Mouse (Mus musculus): ENCODE data around the gene Pced1b.
"Not testable (repeated sequence)": the region's sequence is repeated elsewhere in the genome, so short reads cannot be mapped to it uniquely, and the experiment has no call there.

Gene Pced1b

GRCm38 (mm10) chr15:97342336-97342735, 95.4 kb downstream of the Pced1b start:
- DNase-seq (ENCODE audit: low spot score in 2 of 2): no peak

DNA sequence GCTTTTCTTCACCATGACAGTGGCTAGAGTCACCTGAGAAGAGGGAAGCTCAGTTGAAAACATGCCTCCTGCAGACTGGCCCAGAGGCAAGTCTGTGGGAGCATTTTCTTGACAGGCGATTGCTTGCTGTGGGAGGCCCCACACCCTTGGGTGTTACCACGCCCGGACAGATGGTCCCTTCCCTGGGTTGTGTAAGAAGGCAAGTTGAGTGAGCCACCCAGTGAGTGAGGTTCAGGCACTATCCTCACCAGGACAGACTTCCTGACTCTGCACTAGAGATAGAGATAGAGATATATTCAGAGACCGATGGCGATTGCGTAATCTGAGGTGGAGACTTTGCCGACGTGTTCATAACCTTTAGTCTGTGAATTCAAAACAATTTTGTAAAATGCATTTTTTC, 96.0 kb downstream of the Pced1b start:
- DNase-seq (ENCODE audit: low spot score in 2 of 2): no peak

DNA sequence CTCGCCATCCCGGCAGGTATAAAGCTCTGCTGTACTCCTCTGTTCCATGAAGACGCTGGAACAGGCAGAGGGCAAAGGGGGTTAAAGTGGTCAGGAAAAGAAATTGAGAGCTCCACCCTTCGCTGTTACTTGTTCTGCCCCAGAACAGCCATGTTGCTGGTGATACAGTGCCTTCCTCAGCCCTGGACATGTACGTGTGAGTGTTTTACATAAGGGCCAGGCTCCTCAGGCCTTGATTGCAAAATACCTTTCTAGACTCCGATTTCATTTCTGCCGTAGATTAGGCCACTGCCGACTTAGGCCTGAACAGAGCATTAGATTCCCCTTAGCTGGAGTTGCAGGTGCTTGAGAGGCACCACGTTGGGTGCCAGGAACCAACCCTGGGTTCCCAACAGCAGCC, 97.0 kb downstream of the Pced1b start:
- no peak for DNase-seq (ENCODE audit: low spot score in 2 of 2)

DNA sequence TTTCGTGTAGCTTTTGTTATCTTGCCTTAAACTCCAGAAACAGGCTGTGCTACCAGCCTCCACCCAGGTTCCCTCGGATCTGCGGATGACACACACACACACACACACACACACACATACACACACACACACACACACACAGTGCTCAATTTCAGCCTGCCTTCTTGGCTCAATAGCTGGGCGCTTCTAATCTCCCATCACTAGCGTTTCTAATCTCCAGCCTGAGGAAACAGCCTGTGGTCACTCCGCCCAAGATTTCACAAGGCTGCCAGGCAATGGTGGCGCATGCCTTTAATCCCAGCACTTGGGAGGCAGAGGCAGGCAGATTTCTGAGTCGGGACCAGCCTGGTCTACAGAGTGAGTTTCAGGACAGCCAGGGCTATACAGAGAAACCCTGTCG, 98.2 kb downstream of the Pced1b start:
- DNase-seq (ENCODE audit: low spot score in 2 of 2): no peak

DNA sequence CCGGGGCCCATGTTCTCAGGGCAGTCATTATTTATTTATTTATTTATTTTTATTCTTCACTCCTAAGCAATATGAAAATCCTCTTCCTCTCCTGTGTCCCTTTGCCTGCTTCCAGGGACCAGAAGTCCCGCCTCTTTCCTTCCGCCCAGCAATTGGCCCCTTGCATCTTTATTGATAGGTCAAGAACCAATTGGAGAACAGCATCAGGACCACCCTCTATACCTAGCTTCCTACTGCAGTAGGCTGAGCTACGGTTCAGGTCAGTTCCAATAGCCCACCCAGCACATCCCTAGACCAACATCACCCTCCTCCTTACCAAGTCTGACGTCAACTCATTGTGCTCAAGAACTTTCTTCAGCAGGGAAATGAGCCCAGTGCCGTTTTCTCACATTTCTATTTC, 99.0 kb downstream of the Pced1b start:
- no peak for DNase-seq (ENCODE audit: low spot score in 2 of 2)

DNA sequence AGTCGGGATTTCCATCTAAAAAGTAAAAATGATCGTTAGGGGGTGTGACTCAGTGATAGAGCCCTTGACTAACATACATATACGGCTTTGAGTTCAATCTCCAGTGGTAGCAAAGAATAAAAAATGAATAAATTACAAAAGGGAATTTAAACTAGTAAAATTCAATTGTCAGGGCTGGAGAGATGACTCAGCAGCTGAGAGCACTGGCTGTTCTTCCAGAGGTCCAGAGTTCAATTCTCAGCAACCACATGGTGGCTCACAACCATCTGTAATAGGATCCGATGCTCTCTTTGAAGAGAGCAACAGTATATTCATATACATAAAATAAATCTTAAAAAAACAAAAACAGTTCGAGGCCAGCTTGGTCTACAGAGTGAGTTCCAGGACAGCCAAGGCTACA, 99.5 kb downstream of the Pced1b start:
- no peak for DNase-seq (ENCODE audit: low spot score in 2 of 2)

DNA sequence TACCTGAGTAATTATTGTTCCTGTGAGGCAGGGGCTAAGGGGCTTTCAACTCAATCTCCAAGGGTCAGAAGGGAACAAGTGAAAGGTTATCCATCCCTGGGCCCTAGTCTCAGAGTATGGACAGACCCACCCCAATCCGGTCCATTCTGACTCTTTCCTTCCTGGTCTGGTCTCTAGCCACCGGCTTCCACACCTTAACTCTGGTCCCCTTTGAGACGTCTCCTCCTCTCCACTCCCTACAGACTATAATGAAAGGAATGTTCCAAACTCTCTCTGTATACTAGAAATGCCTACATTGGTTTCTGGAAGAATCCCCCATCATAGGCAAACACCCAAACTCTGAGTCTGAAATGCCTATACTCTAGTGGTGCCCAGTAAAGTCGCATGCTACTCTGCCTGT, 100.0 kb downstream of the Pced1b start:
- DNase-seq (ENCODE audit: low spot score in 2 of 2): no peak

DNA sequence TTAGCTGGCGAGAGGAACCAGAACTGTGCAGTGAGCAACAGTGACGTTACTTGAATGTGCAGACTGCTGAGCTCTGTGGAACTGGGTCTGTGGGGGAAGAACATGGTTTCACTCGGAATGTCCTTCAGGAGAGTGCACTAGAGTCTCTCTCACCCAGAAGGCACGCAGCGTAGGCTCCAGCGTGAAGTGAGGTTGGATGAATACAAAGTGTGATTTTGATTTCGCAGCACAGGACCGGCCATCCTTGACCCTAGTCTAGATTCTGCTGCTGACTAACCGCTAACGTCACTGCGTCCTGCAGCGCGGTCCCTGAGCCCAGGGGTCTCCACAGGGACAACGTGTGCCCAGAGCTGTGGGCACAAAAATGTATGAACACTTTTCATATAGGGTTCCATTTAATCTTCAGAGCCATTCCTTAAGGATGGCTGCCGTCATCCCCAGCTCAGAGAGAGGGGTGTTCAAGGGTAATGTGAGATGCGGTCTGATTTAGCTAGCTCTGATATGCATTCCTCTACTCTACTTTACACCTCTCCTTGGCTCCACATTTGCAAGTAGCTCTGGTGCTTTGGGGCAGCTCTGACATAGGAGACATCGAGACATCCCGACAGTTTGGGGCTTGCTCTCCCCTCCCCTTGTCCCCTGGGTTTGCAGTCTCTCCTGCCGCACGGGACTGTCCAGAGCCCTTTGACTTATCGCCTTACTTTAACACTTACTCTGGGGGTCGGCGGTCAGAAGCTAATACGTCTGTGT, 101.8 kb downstream of the Pced1b start:
- DNase-seq (ENCODE audit: low spot score in 2 of 2): no peak

- no peak for DNase-seq (ENCODE audit: low spot score in 2 of 2)
These were observed 103.6 kb downstream of the Pced1b start for GRCm38 (mm10) chr15:97350528-97350927.

- DNase-seq (ENCODE audit: low spot score in 2 of 2): peak; percentile 18 to 48
These were observed 104.1 kb downstream of the Pced1b start for GRCm38 (mm10) chr15:97351016-97351415.

- no peak for DNase-seq (ENCODE audit: low spot score in 2 of 2)
These were observed 104.8 kb downstream of the Pced1b start for GRCm38 (mm10) chr15:97351681-97352080.

DNA sequence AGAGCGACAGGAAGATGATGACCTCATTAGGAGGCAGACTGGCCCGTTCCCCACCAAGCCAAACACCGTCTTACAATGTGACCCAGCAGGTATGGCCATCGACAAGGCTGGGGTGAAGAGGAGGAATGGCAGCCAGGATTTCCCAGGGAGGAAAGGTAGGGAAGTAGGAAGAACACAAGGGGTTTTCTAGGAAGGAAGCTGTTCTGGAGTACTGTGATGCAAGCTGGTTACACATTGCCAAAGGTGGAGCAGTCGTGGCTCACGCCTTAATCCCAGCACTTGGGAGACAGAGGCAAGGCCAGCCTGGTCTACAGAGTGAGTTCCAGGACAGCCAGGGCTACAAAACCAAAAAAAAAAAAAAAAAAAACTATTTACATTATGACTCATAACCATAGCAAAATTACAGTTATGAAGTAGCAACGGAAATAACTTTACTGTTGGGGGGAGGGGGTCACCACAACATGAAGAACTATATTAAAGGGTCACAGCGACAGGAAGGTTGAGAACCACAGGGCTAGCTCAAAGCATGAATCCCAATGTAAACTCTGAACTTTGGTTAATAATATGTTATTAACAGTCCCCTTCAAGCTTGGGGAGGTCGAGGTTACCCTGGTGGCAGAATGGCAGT, 108.9 kb downstream of the Pced1b start:
- DNase-seq (ENCODE audit: low spot score in 2 of 2): no peak

DNA sequence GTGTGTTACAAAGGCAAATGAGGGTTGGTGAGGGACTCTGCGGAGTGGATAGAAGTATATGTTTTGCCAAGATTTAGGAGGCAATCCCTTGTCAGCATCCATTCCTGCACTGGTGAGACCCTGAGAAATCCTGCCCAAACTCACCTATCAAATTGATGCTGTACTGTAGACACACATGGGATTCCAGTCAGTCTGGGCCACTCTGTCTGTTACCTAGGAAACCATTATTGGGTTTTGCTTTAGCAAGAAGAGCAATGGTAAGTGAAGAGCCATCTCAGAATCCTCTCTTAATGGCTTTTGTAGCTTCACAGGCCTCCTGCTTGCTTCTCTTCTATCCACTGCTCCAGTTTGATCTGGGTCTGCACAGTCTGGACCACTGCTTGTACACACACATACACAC, 110.1 kb downstream of the Pced1b start:
- no peak for DNase-seq (ENCODE audit: low spot score in 2 of 2)

DNA sequence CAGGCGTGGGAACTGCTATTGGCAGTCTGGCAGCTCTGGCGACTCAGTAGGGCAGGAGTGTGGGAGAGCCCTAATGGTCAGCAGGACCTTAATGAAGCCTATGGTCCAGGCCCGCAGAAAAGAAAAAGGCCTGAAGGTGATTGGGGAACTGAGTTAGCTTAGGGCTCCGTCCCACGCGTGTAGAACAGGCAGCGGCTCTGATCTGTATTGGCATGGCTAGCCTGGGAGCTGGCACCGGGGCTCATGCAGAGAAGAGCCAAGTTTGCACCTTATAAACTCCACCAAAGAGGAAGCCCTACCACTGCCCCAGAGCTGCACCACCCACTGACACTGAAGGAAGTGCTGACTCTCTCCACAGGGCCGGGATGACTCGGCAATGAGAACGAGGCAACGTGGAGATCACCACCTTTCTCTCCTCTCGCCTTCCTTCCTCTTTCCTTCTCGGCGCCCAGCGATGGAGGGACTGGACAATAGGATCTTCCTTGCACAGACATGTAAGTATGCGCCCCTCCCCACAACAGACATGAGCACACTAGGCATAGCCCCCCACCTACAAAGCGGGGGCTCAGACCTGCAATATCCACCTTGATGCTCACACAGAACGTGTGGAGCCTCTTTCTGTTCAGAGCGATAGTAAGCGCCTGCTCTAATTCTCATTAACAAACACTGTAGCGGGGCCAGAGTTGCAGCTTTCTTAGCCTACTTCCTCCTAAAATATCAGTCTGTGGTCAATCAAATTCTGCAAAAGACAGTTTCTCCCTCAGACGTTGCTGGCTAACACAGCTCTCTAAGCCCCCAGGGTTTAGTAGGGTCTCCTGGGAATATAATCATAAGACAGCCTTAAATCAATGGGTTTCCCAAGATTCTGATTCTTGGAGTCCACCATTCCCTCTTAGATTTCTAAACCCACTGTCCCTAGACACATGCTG, 114.2 kb downstream of the Pced1b start:
- DNase-seq (ENCODE audit: low spot score in 2 of 2): no peak

GRCm38 (mm10) chr15:97361771-97362171, 114.9 kb downstream of the Pced1b start:
- no peak for DNase-seq (ENCODE audit: low spot score in 2 of 2)

- DNase-seq (ENCODE audit: low spot score in 2 of 2): not testable (repeated sequence)
These were observed 117.4 kb downstream of the Pced1b start for GRCm38 (mm10) chr15:97364271-97364670.

- no peak for DNase-seq (ENCODE audit: low spot score in 2 of 2)
These were observed 118.1 kb downstream of the Pced1b start for GRCm38 (mm10) chr15:97364968-97365367.

- DNase-seq (ENCODE audit: low spot score in 2 of 2): no peak
These were observed 121.2 kb downstream of the Pced1b start for GRCm38 (mm10) chr15:97368035-97368608.

- DNase-seq (ENCODE audit: low spot score in 2 of 2): no peak
These were observed 121.7 kb downstream of the Pced1b start for GRCm38 (mm10) chr15:97368631-97369030.

DNA sequence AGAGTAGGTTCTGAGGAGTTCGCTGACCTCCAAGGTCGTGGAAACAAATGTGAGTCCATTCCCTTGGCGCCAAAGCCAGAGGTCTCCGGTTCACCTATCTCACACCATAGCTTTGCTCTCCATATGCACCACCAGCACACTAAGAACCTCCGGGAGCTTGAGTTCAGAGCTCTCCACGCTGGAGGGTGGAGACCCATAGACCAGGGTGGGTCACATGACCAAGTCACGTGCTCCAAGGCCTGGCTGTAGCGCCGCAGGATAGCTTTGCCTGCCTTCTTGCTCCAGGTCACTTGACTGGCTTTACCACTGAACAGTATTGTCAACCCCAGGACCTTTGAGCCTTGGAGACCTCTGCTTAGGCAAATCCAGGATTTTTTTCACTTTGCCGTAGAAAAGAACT, 122.2 kb downstream of the Pced1b start:
- no peak for DNase-seq (ENCODE audit: low spot score in 2 of 2)

DNA sequence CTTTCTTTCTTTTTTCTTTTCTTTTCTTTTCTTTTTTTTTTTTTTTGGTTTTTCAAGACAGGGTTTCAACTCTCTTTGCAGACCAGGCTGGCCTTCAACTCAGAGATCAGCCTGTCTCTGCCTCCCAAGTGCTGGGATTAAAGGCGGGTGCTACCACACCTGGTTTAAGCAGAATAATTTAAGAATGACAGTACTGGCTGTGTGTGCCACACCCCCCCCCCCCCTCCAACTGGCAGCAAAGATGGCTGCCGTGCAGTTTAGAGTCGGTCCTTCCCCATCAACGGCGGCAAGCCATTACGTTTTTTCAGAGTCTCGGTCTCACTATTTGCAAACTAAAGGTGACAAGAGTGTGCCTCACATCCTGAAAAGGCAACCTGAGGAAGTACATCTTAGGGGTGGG, 124.0 kb downstream of the Pced1b start:
- no peak for DNase-seq (ENCODE audit: low spot score in 2 of 2)

DNA sequence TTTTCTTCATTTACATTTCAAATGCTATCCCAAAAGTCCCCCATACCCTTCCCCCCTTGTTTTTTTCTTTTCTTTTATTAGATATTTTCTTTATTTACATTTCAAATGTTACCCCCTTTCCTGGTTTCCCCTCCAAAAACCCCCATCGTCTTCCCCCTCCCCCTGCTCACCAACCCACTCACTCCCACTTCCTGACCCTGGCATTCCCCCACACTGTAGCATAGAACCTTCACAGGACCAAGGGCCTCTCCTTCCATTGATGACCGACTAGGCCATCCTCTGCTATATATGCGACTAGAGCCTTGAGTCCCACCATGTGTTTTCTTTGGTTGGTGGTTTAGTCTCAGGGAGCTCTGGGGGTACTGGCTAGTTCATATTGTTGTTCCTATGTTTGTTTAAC, 125.1 kb downstream of the Pced1b start:
- DNase-seq (ENCODE audit: low spot score in 2 of 2): not testable (repeated sequence)
